Mouse (Mus musculus) stomach, postnatal 0 days (tissue): Measurements from ENCODE around the gene Lrrc71. TPM values are rescaled to one million over a fixed set of nuclear protein-coding genes. Genes with fewer than 3 reads are reported as not detected.

Experiments used
- ATAC-seq: fragments of 200-750 bp; cut with Nextera tagmentation; 2 replicates; pipeline ENCODE4 v1.8.0; 2017; ENCODE audit not compliant: low FRiP score, low TSS enrichment
- DNase-seq: peaks from one replicate; pipeline ENCODE4 v3.0.0-alpha.2; 2016; ENCODE audit warnings: low spot score
- H3K27ac ChIP-seq: fragments of 300-500 bp; sonication (generic); replicated peaks from 2 replicates; pipeline ENCODE4 v1.5.1; 2014; ENCODE audit warnings: mild to moderate bottlenecking, control low read depth
- H3K27me3 ChIP-seq: fragments of 300-500 bp; sonication (generic); 2 replicates; pipeline ENCODE4 v1.6.1; 2014; ENCODE audit warnings: low read length; ENCODE audit not compliant: control insufficient read depth, insufficient read depth
- H3K36me3 ChIP-seq: fragments of 300-500 bp; sonication (generic); 2 replicates; pipeline ENCODE4 v1.6.1; 2014; ENCODE audit warnings: low read length, mixed read lengths; ENCODE audit not compliant: control insufficient read depth, insufficient read depth
- H3K4me1 ChIP-seq: fragments of 300-500 bp; sonication (generic); replicated peaks from 2 replicates; pipeline ENCODE4 v1.6.1; 2014; ENCODE audit warnings: antibody characterized with exemption; ENCODE audit not compliant: control insufficient read depth, insufficient read depth
- H3K4me2 ChIP-seq: fragments of 300-500 bp; sonication (generic); replicated peaks from 2 replicates; pipeline ENCODE4 v1.6.1; 2014; ENCODE audit warnings: low read depth, mild to moderate bottlenecking, control low read depth, moderate library complexity
- H3K4me3 ChIP-seq: fragments of 300-500 bp; sonication (generic); 2 replicates; pipeline ENCODE4 v1.5.1; 2014; ENCODE audit warnings: low read depth, low read length, control low read depth
- H3K9ac ChIP-seq: fragments of 300-500 bp; sonication (generic); 2 replicates; pipeline ENCODE4 v1.6.1; 2014; ENCODE audit warnings: mild to moderate bottlenecking, low read length, control low read depth, mixed read lengths
- H3K9me3 ChIP-seq: fragments of 300-500 bp; sonication (generic); 2 replicates; pipeline ENCODE4 v1.6.1; 2016; ENCODE audit warnings: low read length; ENCODE audit not compliant: control insufficient read depth
- CTCF ChIP-seq: IDR thresholded peaks from 2 replicates; pipeline ENCODE4 v1.5.1; 2016; ENCODE audit warnings: antibody characterized with exemption, low read depth, mild to moderate bottlenecking, moderate library complexity
- EP300 ChIP-seq: optimal IDR thresholded peaks from 2 replicates; pipeline ENCODE3; 2016; ENCODE audit warnings: antibody characterized with exemption
- WGBS: fragments of 180-500 bp; shearing (Covaris S2); extraction: QIAGEN DNeasy Blood & Tissue Kit; methylation state at CpG from one replicate; pipeline ENCODE4 v1.1.7; 2014; 5-methylcytosine and 5-hydroxymethylcytosine counted together
- polyA plus RNA-seq: library from polyadenylated mRNA; unstranded; fragments of >200 nt; fragmentation: Nextera tagmentation; extraction: Ambion mirVana; gene quantifications from 2 replicates; pipeline ENCODE4 v1.2.1, GENCODE M21; 2015

Gene Lrrc71
- polyA plus RNA-seq, 1 experiment from 2014 or later, result 0.38 TPM

DNA sequence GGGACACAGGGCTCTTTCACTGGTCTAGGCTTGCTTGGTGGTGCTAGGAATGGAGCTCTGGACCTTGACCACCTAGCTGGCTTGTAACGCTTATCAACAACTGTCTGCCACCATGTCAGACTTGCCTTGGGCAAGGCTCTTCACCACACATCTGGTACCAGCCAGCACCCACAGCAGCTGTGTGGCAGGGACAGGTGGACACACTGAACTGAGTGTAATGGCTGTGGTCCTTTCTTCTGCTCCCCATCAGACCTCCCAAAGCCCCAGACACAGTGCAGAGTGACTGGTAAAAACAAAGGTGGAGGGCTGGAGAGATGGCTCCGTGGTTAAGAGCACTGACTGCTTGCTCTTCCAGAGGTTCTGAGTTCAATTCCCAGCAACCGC is 17.9 kb upstream of the Lrrc71 start:
- Histone ChIP-seq H3K4me2 (no peak overlapping the region), H3K27ac (0 out of 2 replicates have a peak overlapping the region, but pooled peaks have one; percentile 86), H3K27me3 (no peaks in the 10 kb centered on the region; the same call in 1 of the 2 replicates), H3K4me3 (no peak overlapping the region), H3K9ac (no peak overlapping the region), H3K4me1 (peaks cover 9% of the 10 kb centered on the region; the same call in 1 of the 2 replicates), H3K9me3 (no peaks in the 10 kb centered on the region), H3K36me3 (no peaks in the 10 kb centered on the region)
- TF ChIP-seq EP300 (no peak), CTCF (no peak)
- DNase-seq (no peak), ATAC-seq (no peak)
- 83% methylated on average over 3 of the region's 3 CpGs for WGBS

DNA sequence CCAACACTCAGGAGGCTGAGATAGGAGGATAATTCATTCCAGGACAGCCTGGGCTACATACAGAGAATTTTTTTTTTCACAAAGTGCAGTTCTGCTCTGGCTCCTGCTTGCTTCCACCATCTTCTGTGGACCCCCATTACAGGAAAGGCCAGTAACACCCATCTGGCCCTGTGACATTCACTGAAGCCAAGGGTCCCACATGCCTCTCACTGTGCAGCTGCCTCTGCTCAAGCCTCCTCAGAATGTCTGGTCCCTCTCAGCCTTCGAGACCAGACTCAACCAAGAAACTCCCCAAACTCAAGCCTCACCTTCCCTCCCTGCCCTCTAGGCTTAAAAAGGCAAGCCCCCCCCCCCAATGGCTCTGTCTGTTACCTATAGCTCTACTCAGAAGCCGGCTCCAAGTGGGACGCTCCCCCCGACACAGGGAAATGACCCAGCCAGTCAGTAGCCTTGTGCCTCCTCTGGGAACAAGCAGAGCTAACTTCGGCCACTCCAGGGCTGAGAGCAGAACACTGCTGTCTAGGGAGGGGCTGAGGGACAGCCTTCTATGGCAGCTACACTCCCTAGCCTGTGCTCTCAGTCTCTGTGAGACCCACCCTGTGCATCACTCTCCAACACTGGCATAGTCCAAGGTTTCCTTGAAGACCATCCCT is 17.3 kb upstream of the Lrrc71 start:
- TF ChIP-seq EP300 (no peak), CTCF (no peak)
- no peaks in the 10 kb centered on the region for H3K36me3 ChIP-seq
- H3K27me3 ChIP-seq, result no peaks in the 10 kb centered on the region; the same call in 1 of the 2 replicates
- H3K4me3 ChIP-seq, result no peak overlapping the region
- peaks cover 9% of the 10 kb centered on the region; the same call in 1 of the 2 replicates for H3K4me1 ChIP-seq
- H3K27ac ChIP-seq, result peak overlapping the region; percentile 86
- H3K9ac ChIP-seq, result no peak overlapping the region
- H3K9me3 ChIP-seq, result no peaks in the 10 kb centered on the region
- WGBS, result 64% methylated on average over 5 of the region's 5 CpGs
- DNase-seq (no peak), ATAC-seq (no peak)
- peak overlapping the region; percentile 32; the same call in 1 of the 2 replicates for H3K4me2 ChIP-seq

DNA sequence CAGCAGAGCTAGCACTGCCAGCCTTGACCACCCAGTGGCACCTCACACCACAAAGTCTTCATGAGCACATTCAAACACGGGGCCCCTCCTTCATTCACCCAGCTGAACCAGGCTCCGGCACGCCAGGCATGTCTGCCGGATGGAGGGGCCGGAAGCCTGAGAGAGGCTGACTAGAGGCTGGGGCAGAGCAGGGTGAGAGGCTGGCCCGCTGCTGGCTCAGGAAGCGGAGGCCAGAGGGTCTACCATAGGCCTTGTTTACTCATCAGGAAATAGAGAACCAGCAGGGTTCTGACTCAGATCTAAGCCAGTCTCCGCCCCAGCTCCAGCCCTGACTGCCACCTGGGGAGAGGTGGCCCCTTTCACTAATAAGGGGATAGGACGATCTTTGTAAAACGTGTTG is 16.7 kb upstream of the Lrrc71 start:
- H3K27ac ChIP-seq, result peak overlapping the region; percentile 86
- 17% methylated on average over 10 of the region's 10 CpGs for WGBS
- H3K9ac ChIP-seq, result no peak overlapping the region
- no peaks in the 10 kb centered on the region for H3K9me3 ChIP-seq
- no peak overlapping the region for H3K4me3 ChIP-seq
- DNase-seq (peak; percentile 48), ATAC-seq (peak; percentile 22; the same call in 1 of the 2 replicates)
- H3K27me3 ChIP-seq, result no peaks in the 10 kb centered on the region; the same call in 1 of the 2 replicates
- H3K36me3 ChIP-seq, result no peaks in the 10 kb centered on the region
- H3K4me2 ChIP-seq, result peak overlapping the region; percentile 47
- peaks cover 9% of the 10 kb centered on the region; the same call in 1 of the 2 replicates for H3K4me1 ChIP-seq
- TF ChIP-seq EP300, result no peak
- TF ChIP-seq CTCF, result no peak

DNA sequence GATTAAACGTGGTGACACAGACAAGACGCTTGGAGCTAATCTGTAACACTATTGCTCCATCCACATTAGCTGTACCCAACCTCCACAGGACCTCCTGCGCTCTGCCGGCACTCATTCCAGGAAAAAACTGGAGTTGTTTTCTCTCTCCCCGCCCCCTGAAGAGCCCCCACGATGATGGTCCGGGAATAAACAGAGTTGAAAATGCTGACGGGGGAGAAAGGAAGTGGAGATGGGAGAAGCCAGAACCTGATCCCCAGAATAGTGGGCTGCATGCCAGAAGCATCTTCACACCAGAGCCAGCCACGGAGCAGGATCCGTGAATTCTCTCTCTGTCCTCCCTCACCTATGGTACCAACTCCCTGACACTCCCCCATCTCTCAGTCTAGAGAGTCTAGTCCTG is 16.1 kb upstream of the Lrrc71 start:
- Histone ChIP-seq H3K27me3 (no peaks in the 10 kb centered on the region; the same call in 1 of the 2 replicates), H3K4me1 (peaks cover 9% of the 10 kb centered on the region; the same call in 1 of the 2 replicates), H3K36me3 (no peaks in the 10 kb centered on the region), H3K9ac (no peak overlapping the region), H3K9me3 (no peaks in the 10 kb centered on the region), H3K4me2 (peak overlapping the region; percentile 47), H3K4me3 (peak overlapping the region; percentile 8; the same call in 1 of the 2 replicates), H3K27ac (peak overlapping the region; percentile 86)
- no peak; the same call in 1 of the 2 replicates for ATAC-seq
- no peak for DNase-seq
- WGBS, result 27% methylated on average over 10 of the region's 10 CpGs
- no peak for TF ChIP-seq EP300
- TF ChIP-seq CTCF, result no peak

DNA sequence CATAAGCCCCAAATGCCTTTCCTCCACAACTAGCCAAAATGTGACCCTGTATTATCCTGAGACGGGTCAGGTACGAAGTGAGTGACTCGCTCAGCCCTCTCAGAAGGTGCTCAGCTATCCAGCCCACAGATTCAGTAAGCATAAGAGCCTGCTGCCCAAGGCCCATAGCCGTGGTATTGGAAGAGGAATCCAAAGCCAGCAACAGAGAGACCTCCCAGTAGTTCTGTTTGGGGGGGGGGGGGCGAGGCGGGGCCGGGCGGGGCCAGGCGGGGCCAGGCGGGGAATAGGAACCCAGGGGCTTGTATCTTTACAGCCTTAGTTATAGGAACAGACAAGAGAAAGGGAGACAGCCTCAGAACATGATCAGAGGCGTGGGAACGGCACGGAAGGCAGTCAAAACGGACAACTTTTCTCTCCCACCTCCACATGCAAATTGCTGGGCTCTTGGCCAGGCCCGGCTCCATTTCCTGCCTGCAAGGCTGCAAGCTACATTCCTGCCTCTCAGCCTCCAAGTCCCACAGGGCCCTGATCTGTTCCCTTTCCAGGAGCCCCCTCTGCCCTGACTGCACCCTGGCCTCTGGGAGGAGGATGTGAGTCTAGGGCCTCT is 15.4 kb upstream of the Lrrc71 start:
- H3K9me3 ChIP-seq, result no peaks in the 10 kb centered on the region
- H3K27ac ChIP-seq, result peak overlapping the region; percentile 86
- ATAC-seq (peak; percentile 25; the same call in 1 of the 2 replicates), DNase-seq (peak; percentile 70)
- TF ChIP-seq CTCF, result no peak
- no peak for TF ChIP-seq EP300
- WGBS, result 11% methylated on average over 14 of the region's 15 CpGs
- peak overlapping the region; percentile 27; the same call in 1 of the 2 replicates for H3K9ac ChIP-seq
- H3K27me3 ChIP-seq, result no peaks in the 10 kb centered on the region; the same call in 1 of the 2 replicates
- H3K4me3 ChIP-seq, result peak overlapping the region; percentile 12; the same call in 1 of the 2 replicates
- H3K36me3 ChIP-seq, result no peaks in the 10 kb centered on the region; the same call in 1 of the 2 replicates
- H3K4me1 ChIP-seq, result peaks cover 9% of the 10 kb centered on the region; the same call in 1 of the 2 replicates
- peak overlapping the region; percentile 47 for H3K4me2 ChIP-seq

DNA sequence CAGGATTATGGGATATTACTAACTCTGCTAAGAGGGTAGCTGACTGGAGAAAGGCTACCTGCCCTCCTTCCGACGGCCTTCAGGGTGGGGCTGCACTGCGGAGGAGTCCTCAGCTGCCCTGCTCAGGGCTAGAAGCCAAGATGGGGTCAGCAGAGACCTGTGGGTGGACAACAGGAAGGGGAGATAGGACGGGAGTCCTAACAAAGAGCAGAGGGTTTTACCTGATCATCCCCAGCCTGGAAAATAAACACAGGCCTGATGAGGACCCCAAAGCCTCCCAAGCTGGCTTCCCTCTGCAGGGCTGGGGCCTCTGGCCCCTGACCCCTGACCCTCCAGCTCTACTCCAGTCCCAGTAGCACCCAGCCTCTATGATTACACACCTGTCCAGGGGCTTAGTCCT is 14.8 kb upstream of the Lrrc71 start:
- Histone ChIP-seq H3K27me3 (no peaks in the 10 kb centered on the region; the same call in 1 of the 2 replicates), H3K9me3 (no peaks in the 10 kb centered on the region), H3K4me2 (peak overlapping the region; percentile 47), H3K4me1 (peaks cover 9% of the 10 kb centered on the region; the same call in 1 of the 2 replicates), H3K27ac (peak overlapping the region; percentile 86), H3K4me3 (no peak overlapping the region; the same call in 1 of the 2 replicates), H3K36me3 (no peaks in the 10 kb centered on the region; the same call in 1 of the 2 replicates), H3K9ac (peak overlapping the region; percentile 27; the same call in 1 of the 2 replicates)
- 0 out of 2 replicates have a peak, but pooled peaks have one; percentile 1 for ATAC-seq
- no peak for DNase-seq
- TF ChIP-seq CTCF (no peak), EP300 (no peak)
- 30% methylated on average over 4 of the region's 4 CpGs for WGBS
